Mouse (Mus musculus): ENCODE measurements around the gene Tssk3. TPM values are rescaled to one million over a fixed set of nuclear protein-coding genes. Genes with fewer than 3 reads are reported as not detected.

Gene Tssk3
- polyA plus RNA-seq, 1 experiment from 2014 or later = not detected

GRCm38 (mm10) chr4:129498941-129499340 lies 8.1 kb upstream of the Tssk3 start:
- no peak overlapping the region for H3K9ac ChIP-seq
- ATAC-seq (ENCODE audit: insufficient number of reproducible peaks, low FRiP score, low TSS enrichment, low read depth) = no peak
- H3K4me3 ChIP-seq = no peak overlapping the region
- H3K27me3 ChIP-seq = no peaks in the 10 kb centered on the region
- H3K4me2 ChIP-seq = no peak overlapping the region
- H3K27ac ChIP-seq = no peak overlapping the region
- WGBS = 77% methylated on average over 3 of the region's 3 CpGs
- no peaks in the 10 kb centered on the region for H3K9me3 ChIP-seq
- H3K36me3 ChIP-seq = no peaks in the 10 kb centered on the region
- H3K4me1 ChIP-seq = peaks cover 33% of the 10 kb centered on the region

- H3K4me3 ChIP-seq = no peak overlapping the region
- 31% methylated on average over 6 of the region's 6 CpGs for whole genome bisulfite sequencing
- peaks cover 12% of the 10 kb centered on the region for H3K27me3 ChIP-seq
- no peak overlapping the region for H3K9ac ChIP-seq
- H3K36me3 ChIP-seq = no peaks in the 10 kb centered on the region
- peak overlapping the region; percentile 28; the same call in 1 of the 2 replicates for H3K27ac ChIP-seq
- H3K4me2 ChIP-seq = no peak overlapping the region
- no peaks in the 10 kb centered on the region for H3K9me3 ChIP-seq
- H3K4me1 ChIP-seq = peaks cover 26% of the 10 kb centered on the region
- no peak for ATAC-seq (ENCODE audit: insufficient number of reproducible peaks, low FRiP score, low TSS enrichment, low read depth)
Observed at GRCm38 (mm10) chr4:129496631-129497030, 5.8 kb upstream of the Tssk3 start.

GRCm38 (mm10) chr4:129495672-129496562 lies 5.1 kb upstream of the Tssk3 start:
- 32% methylated on average over 16 of the region's 16 CpGs for WGBS

GRCm38 (mm10) chr4:129494681-129495080 lies 3.9 kb upstream of the Tssk3 start:
- Histone ChIP-seq H3K27me3 (peaks cover 29% of the 10 kb centered on the region), H3K4me3 (no peak overlapping the region), H3K9ac (no peak overlapping the region), H3K4me1 (peaks cover 32% of the 10 kb centered on the region), H3K4me2 (no peak overlapping the region), H3K27ac (no peak overlapping the region), H3K9me3 (no peaks in the 10 kb centered on the region), H3K36me3 (peaks cover 1% of the 10 kb centered on the region; the same call in 1 of the 2 replicates)
- 67% methylated on average over 7 of the region's 7 CpGs for WGBS
- ATAC-seq (ENCODE audit: insufficient number of reproducible peaks, low FRiP score, low TSS enrichment, low read depth) = no peak

More at GRCm38 (mm10) chr4:129495672-129496562, 5.1 kb upstream of the Tssk3 start:
- no peak for ATAC-seq (ENCODE audit: insufficient number of reproducible peaks, low FRiP score, low TSS enrichment, low read depth)
- no peak overlapping the region for H3K4me3 ChIP-seq
- 0 out of 2 replicates have a peak overlapping the region, but pooled peaks have one; percentile 27 for H3K27ac ChIP-seq
- H3K4me2 ChIP-seq = no peak overlapping the region
- peaks cover 30% of the 10 kb centered on the region for H3K4me1 ChIP-seq
- H3K27me3 ChIP-seq = peaks cover 19% of the 10 kb centered on the region
- H3K36me3 ChIP-seq = no peaks in the 10 kb centered on the region
- H3K9ac ChIP-seq = no peak overlapping the region
- no peaks in the 10 kb centered on the region for H3K9me3 ChIP-seq

- H3K36me3 ChIP-seq = peaks cover 92% of the 10 kb centered on the region
- no peak overlapping the region for H3K4me3 ChIP-seq
- WGBS = 93% methylated on average over 1 of the region's 1 CpGs
Observed at GRCm38 (mm10) chr4:129481090-129481489, 9.7 kb downstream of the Tssk3 start.

GRCm38 (mm10) chr4:129479863-129480262 lies 11.0 kb downstream of the Tssk3 start:
- Histone ChIP-seq H3K36me3 (peaks cover 89% of the 10 kb centered on the region), H3K9me3 (no peaks in the 10 kb centered on the region), H3K4me1 (no peaks in the 10 kb centered on the region), H3K4me2 (no peak overlapping the region), H3K9ac (no peak overlapping the region), H3K27ac (no peak overlapping the region), H3K27me3 (no peaks in the 10 kb centered on the region), H3K4me3 (no peak overlapping the region)
- 87% methylated on average over 3 of the region's 3 CpGs for whole genome bisulfite sequencing
- ATAC-seq (ENCODE audit: insufficient number of reproducible peaks, low FRiP score, low TSS enrichment, low read depth) = no peak

More at GRCm38 (mm10) chr4:129481090-129481489, 9.7 kb downstream of the Tssk3 start:
- H3K27me3 ChIP-seq = no peaks in the 10 kb centered on the region
- no peak overlapping the region for H3K27ac ChIP-seq
- no peaks in the 10 kb centered on the region for H3K4me1 ChIP-seq
- no peaks in the 10 kb centered on the region for H3K9me3 ChIP-seq
- ATAC-seq (ENCODE audit: insufficient number of reproducible peaks, low FRiP score, low TSS enrichment, low read depth) = no peak
- H3K9ac ChIP-seq = no peak overlapping the region
- H3K4me2 ChIP-seq = no peak overlapping the region

- no peak overlapping the region for H3K4me3 ChIP-seq
- ATAC-seq (ENCODE audit: insufficient number of reproducible peaks, low FRiP score, low TSS enrichment, low read depth) = no peak
- no peak overlapping the region for H3K4me2 ChIP-seq
- 89% methylated on average over 11 of the region's 11 CpGs for WGBS
- no peaks in the 10 kb centered on the region for H3K4me1 ChIP-seq
- H3K27me3 ChIP-seq = no peaks in the 10 kb centered on the region
- no peak overlapping the region for H3K27ac ChIP-seq
- H3K36me3 ChIP-seq = peaks cover 88% of the 10 kb centered on the region
- no peaks in the 10 kb centered on the region for H3K9me3 ChIP-seq
- H3K9ac ChIP-seq = no peak overlapping the region
Observed at GRCm38 (mm10) chr4:129476047-129476446, 14.8 kb downstream of the Tssk3 start.

GRCm38 (mm10) chr4:129464286-129464815 lies 26.5 kb downstream of the Tssk3 start:
- Histone ChIP-seq H3K4me1 (peaks cover 14% of the 10 kb centered on the region), H3K9ac (no peak overlapping the region), H3K27me3 (no peaks in the 10 kb centered on the region), H3K9me3 (no peaks in the 10 kb centered on the region), H3K27ac (no peak overlapping the region), H3K4me3 (no peak overlapping the region), H3K4me2 (no peak overlapping the region), H3K36me3 (peaks cover 49% of the 10 kb centered on the region)
- 84% methylated on average over 4 of the region's 4 CpGs for WGBS
- ATAC-seq (ENCODE audit: insufficient number of reproducible peaks, low FRiP score, low TSS enrichment, low read depth) = no peak

- H3K27ac ChIP-seq = no peak overlapping the region
Observed at GRCm38 (mm10) chr4:129463097-129464059, 27.4 kb downstream of the Tssk3 start.

GRCm38 (mm10) chr4:129462118-129462517 lies 28.7 kb downstream of the Tssk3 start:
- no peak for ATAC-seq (ENCODE audit: insufficient number of reproducible peaks, low FRiP score, low TSS enrichment, low read depth)
- Histone ChIP-seq H3K9me3 (no peaks in the 10 kb centered on the region), H3K4me2 (peak overlapping the region; percentile 80), H3K27me3 (no peaks in the 10 kb centered on the region), H3K4me1 (peaks cover 14% of the 10 kb centered on the region), H3K4me3 (peak overlapping the region; percentile 94), H3K9ac (peak overlapping the region; percentile 80), H3K27ac (peak overlapping the region; percentile 67; the same call in 1 of the 2 replicates), H3K36me3 (peaks cover 29% of the 10 kb centered on the region)
- 23% methylated on average over 3 of the region's 3 CpGs for WGBS

More at GRCm38 (mm10) chr4:129463097-129464059, 27.4 kb downstream of the Tssk3 start:
- ATAC-seq (ENCODE audit: insufficient number of reproducible peaks, low FRiP score, low TSS enrichment, low read depth) = no peak
- Histone ChIP-seq H3K9ac (no peak overlapping the region), H3K9me3 (no peaks in the 10 kb centered on the region), H3K4me1 (peaks cover 14% of the 10 kb centered on the region), H3K4me2 (no peak overlapping the region), H3K36me3 (peaks cover 41% of the 10 kb centered on the region), H3K4me3 (no peak overlapping the region), H3K27me3 (no peaks in the 10 kb centered on the region)
- WGBS = 84% methylated on average over 24 of the region's 24 CpGs

GRCm38 (mm10) chr4:129461183-129461960 lies 29.4 kb downstream of the Tssk3 start, which contains the start of gene Bsdc1:
Gene Bsdc1 (plus strand): TSS chr4:129461581.
- peak; percentile 97 for ATAC-seq (ENCODE audit: insufficient number of reproducible peaks, low FRiP score, low TSS enrichment, low read depth)
- Histone ChIP-seq H3K27ac (peak within 1 kb of the TSS; percentile 90), H3K27me3 (no peaks in the 10 kb centered on the region), H3K4me1 (peaks cover 14% of the 10 kb centered on the region), H3K9ac (peak within 1 kb of the TSS; percentile 80), H3K4me3 (peak within 1 kb of the TSS; percentile 94), H3K9me3 (no peaks in the 10 kb centered on the region), H3K36me3 (peaks cover 21% of the 10 kb centered on the region), H3K4me2 (peak within 1 kb of the TSS; percentile 80)
- WGBS = under 1% methylated on average over 45 of the region's 46 CpGs
